Mouse (Mus musculus) embryonic fibroblast, embryonic 13.5 days (primary cell): ENCODE data around the gene Shank2. TPM values are rescaled to one million over a fixed set of nuclear protein-coding genes. Genes with fewer than 3 reads are reported as not detected.

ENCODE experiments used
- H3K27ac ChIP-seq: 2 replicates; pipeline ENCODE4 v1.5.1; 2012; ENCODE audit warnings: low read length, control low read depth, inconsistent platforms; ENCODE audit not compliant: insufficient read depth
- H3K4me1 ChIP-seq: 2 replicates; pipeline ENCODE4 v1.6.1; 2011; ENCODE audit warnings: low read length; ENCODE audit not compliant: control insufficient read depth, insufficient read depth
- H3K4me3 ChIP-seq: 2 replicates; pipeline ENCODE4 v1.5.1; 2011; ENCODE audit warnings: mild to moderate bottlenecking, control low read depth, low read length; ENCODE audit not compliant: insufficient read depth
- CTCF ChIP-seq: IDR thresholded peaks from 2 replicates; pipeline ENCODE4 v1.5.1; 2011; ENCODE audit warnings: mild to moderate bottlenecking, control low read depth, low read length, moderate library complexity, borderline replicate concordance; ENCODE audit not compliant: insufficient read depth
- POLR2A ChIP-seq: IDR thresholded peaks from 2 replicates; pipeline ENCODE4 v1.6.1; 2011; ENCODE audit warnings: low read depth, mild to moderate bottlenecking, control low read depth, low read length, moderate library complexity
- polyA plus RNA-seq: library from polyadenylated mRNA; stranded (reverse); fragments of >200 nt; gene quantifications from 2 replicates; pipeline ENCODE4 v1.2.4, GENCODE M21; 2011; ENCODE audit warnings: low read depth; ENCODE audit not compliant: missing spikeins, insufficient read length

Shank2 gene
- polyA plus RNA-seq, 1 experiment = 1.6 TPM

- 0 out of 2 replicates have a peak, but pooled peaks cover 4% of the 10 kb centered on the region for H3K4me1 ChIP-seq
- TF ChIP-seq CTCF (no peak), POLR2A (no peak)
Observed at GRCm38 (mm10) chr7:144461246-144461902, 459.6 kb downstream of the Shank2 start.

GRCm38 (mm10) chr7:144462577-144462976 lies 460.8 kb downstream of the Shank2 start:
- Histone ChIP-seq H3K4me3 (no peak overlapping the region), H3K4me1 (peaks cover 7% of the 10 kb centered on the region; the same call in 1 of the 2 replicates), H3K27ac (no peak overlapping the region)
- TF ChIP-seq POLR2A = no peak
- no peak for TF ChIP-seq CTCF

More at GRCm38 (mm10) chr7:144461246-144461902, 459.6 kb downstream of the Shank2 start:
- Histone ChIP-seq H3K27ac (no peak overlapping the region), H3K4me3 (no peak overlapping the region)

GRCm38 (mm10) chr7:144468741-144469140 lies 467.0 kb downstream of the Shank2 start:
- H3K27ac ChIP-seq = peak overlapping the region; percentile 50; the same call in 1 of the 2 replicates

GRCm38 (mm10) chr7:144469181-144469641 lies 467.5 kb downstream of the Shank2 start:
- Histone ChIP-seq H3K4me1 (peaks cover 11% of the 10 kb centered on the region), H3K4me3 (peak overlapping the region; percentile 62), H3K27ac (peak overlapping the region; percentile 97)
- TF ChIP-seq POLR2A = 0 out of 2 replicates have a peak, but pooled peaks have one; percentile 8
- TF ChIP-seq CTCF = no peak

More at GRCm38 (mm10) chr7:144468741-144469140, 467.0 kb downstream of the Shank2 start:
- H3K4me1 ChIP-seq = peaks cover 11% of the 10 kb centered on the region
- H3K4me3 ChIP-seq = peak overlapping the region; percentile 62
- TF ChIP-seq POLR2A = no peak
- no peak for TF ChIP-seq CTCF

- Histone ChIP-seq H3K27ac (peak overlapping the region; percentile 97), H3K4me3 (peak overlapping the region; percentile 62), H3K4me1 (peaks cover 11% of the 10 kb centered on the region)
- no peak for TF ChIP-seq CTCF
- peak; percentile 78 for TF ChIP-seq POLR2A
Observed at GRCm38 (mm10) chr7:144469908-144470544, 468.3 kb downstream of the Shank2 start.

- H3K4me1 ChIP-seq = peaks cover 11% of the 10 kb centered on the region
- peak within 1 kb of the TSS; percentile 62 for H3K4me3 ChIP-seq
- peak; percentile 93 for TF ChIP-seq POLR2A
- TF ChIP-seq CTCF = no peak
- peak within 1 kb of the TSS; percentile 97 for H3K27ac ChIP-seq
Observed at GRCm38 (mm10) chr7:144470545-144471059, 468.9 kb downstream of the Shank2 start, which contains the start of gene Cttn. TSS of gene Cttn (minus strand) at chr7:144471009.

GRCm38 (mm10) chr7:144471103-144471502 lies 469.4 kb downstream of the Shank2 start:
- Histone ChIP-seq H3K4me1 (peaks cover 11% of the 10 kb centered on the region), H3K4me3 (peak overlapping the region; percentile 62), H3K27ac (peak overlapping the region; percentile 79)
- no peak for TF ChIP-seq CTCF
- no peak for TF ChIP-seq POLR2A

GRCm38 (mm10) chr7:144473486-144473885 lies 471.8 kb downstream of the Shank2 start:
- no peak for TF ChIP-seq CTCF
- TF ChIP-seq POLR2A = no peak
- Histone ChIP-seq H3K4me1 (peaks cover 4% of the 10 kb centered on the region), H3K4me3 (no peak overlapping the region), H3K27ac (no peak overlapping the region)

Other genes with a start within 250 kb of the Shank2 start
- gene Osbpl5, start 244.9 kb upstream of the Shank2 start, polyA plus RNA-seq = 54.2 and 70.5 TPM in 2 replicates
- gene Mrgprg, start 234.9 kb upstream of the Shank2 start, polyA plus RNA-seq = not detected in 2 replicates
- gene Mrgpre, start 217.4 kb upstream of the Shank2 start, polyA plus RNA-seq = 2.3 and 2.5 TPM in 2 replicates
- 6.6 and 7.0 TPM in 2 replicates for gene Nadsyn1, start 179.1 kb upstream of the Shank2 start, polyA plus RNA-seq
- 33.8 and 36.6 TPM in 2 replicates for gene Dhcr7, start 178.8 kb upstream of the Shank2 start, polyA plus RNA-seq
- gene Gm498, start 135.1 kb upstream of the Shank2 start, polyA plus RNA-seq = not detected in 2 replicates